Mouse (Mus musculus): ENCODE measurements at regions not wholly inside any gene's neighbourhood (a gene's known extent, or its start where the extent isn't known, plus 50 kb on each side); places are given as distances from the start of the nearest gene placed in this dataset.

GRCm38 (mm10) chr12:50935516-50935915 lies 286.6 kb upstream of the Prkd1 start:
- no peak for DNase-seq (ENCODE audit: low read depth, low spot score)

GRCm38 (mm10) chr12:50932496-50932895 lies 283.6 kb upstream of the Prkd1 start:
- DNase-seq (ENCODE audit: low read depth, low spot score): no peak

- DNase-seq (ENCODE audit: low read depth, low spot score): no peak
Observed at GRCm38 (mm10) chr12:50929641-50930040, 280.7 kb upstream of the Prkd1 start.

- no peak for DNase-seq (ENCODE audit: low read depth, low spot score)
Observed at GRCm38 (mm10) chr12:50926234-50926633, 277.3 kb upstream of the Prkd1 start.

GRCm38 (mm10) chr12:50921739-50922138 lies 272.8 kb upstream of the Prkd1 start:
- DNase-seq (ENCODE audit: low read depth, low spot score): no peak

- DNase-seq (ENCODE audit: low read depth, low spot score): no peak
Observed at GRCm38 (mm10) chr12:50899609-50900447, 250.9 kb upstream of the Prkd1 start.

GRCm38 (mm10) chr12:50897606-50898166 lies 248.8 kb upstream of the Prkd1 start:
- no peak for DNase-seq (ENCODE audit: low read depth, low spot score)

- no peak for DNase-seq (ENCODE audit: low read depth, low spot score)
Observed at GRCm38 (mm10) chr12:50893604-50894003, 244.7 kb upstream of the Prkd1 start.

GRCm38 (mm10) chr12:50875796-50876195 lies 226.9 kb upstream of the Prkd1 start:
- no peak for DNase-seq (ENCODE audit: low read depth, low spot score)

- no peak for DNase-seq (ENCODE audit: low read depth, low spot score)
Observed at GRCm38 (mm10) chr12:50874024-50874398, 225.1 kb upstream of the Prkd1 start.

GRCm38 (mm10) chr12:50873390-50874023 lies 224.6 kb upstream of the Prkd1 start:
- DNase-seq (ENCODE audit: low read depth, low spot score): no peak

- DNase-seq (ENCODE audit: low read depth, low spot score): no peak
Observed at GRCm38 (mm10) chr12:50851644-50852043, 202.7 kb upstream of the Prkd1 start.

GRCm38 (mm10) chr12:50847976-50848375 lies 199.1 kb upstream of the Prkd1 start:
- no peak for DNase-seq (ENCODE audit: low read depth, low spot score)

- DNase-seq (ENCODE audit: low read depth, low spot score): no peak
Observed at GRCm38 (mm10) chr12:50842744-50843143, 193.8 kb upstream of the Prkd1 start.

- no peak for DNase-seq (ENCODE audit: low read depth, low spot score)
Observed at GRCm38 (mm10) chr12:50839391-50839790, 190.5 kb upstream of the Prkd1 start.

- DNase-seq (ENCODE audit: low read depth, low spot score): no peak
Observed at GRCm38 (mm10) chr12:50808731-50809281, 159.9 kb upstream of the Prkd1 start.

GRCm38 (mm10) chr12:50804391-50804790 lies 155.5 kb upstream of the Prkd1 start:
- DNase-seq (ENCODE audit: low read depth, low spot score): no peak

- no peak for DNase-seq (ENCODE audit: low read depth, low spot score)
Observed at GRCm38 (mm10) chr12:50765156-50765940, 116.5 kb upstream of the Prkd1 start.

GRCm38 (mm10) chr12:50764457-50764856 lies 115.6 kb upstream of the Prkd1 start:
- DNase-seq (ENCODE audit: low read depth, low spot score): no peak

GRCm38 (mm10) chr12:50734135-50734534 lies 85.2 kb upstream of the Prkd1 start:
- no peak for DNase-seq (ENCODE audit: low read depth, low spot score)

GRCm38 (mm10) chr12:50712615-50713014 lies 63.7 kb upstream of the Prkd1 start:
- no peak for DNase-seq (ENCODE audit: low read depth, low spot score)

Data from retina, adult 2 months (tissue).